Mouse (Mus musculus): ENCODE measurements around the gene Tnfaip8l1. TPM values are rescaled to one million over a fixed set of nuclear protein-coding genes. Genes with fewer than 3 reads are reported as not detected.

The Tnfaip8l1 gene
- polyA plus RNA-seq (2016; fragmentation: Nextera tagmentation; extraction: Ambion mirVana): 7.2 and 8.4 TPM in 2 replicates

DNA sequence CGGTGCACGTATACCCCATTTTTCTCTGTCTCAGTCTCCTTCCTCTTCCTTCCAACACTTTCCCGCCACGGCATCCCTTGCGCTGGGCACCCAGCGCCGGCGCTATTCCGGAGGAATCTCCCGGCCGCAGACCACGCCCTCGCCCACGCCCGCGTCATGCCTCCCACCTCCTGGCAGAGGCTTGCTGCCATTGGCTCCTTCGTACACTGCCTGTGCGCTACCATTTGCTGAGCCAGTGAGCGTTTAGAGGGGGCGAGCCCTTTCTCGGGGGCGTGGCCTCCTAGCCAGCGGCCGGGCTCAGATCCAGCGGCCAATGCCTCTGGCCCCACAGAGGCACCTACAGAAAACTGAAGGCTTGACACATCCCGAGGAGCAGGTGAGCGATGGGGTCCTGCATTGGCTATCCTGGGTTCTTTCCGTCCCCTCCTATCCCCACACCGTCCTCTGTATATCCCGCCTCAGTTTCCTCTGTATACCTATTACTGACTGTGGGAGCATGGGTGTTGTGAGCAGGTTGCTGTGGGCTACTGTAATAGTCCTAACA, at the start of gene Tnfaip8l1:
Tnfaip8l1 (plus strand) TSS at position 247 of the 544 bp plus-strand sequence.
- H3K4me1 ChIP-seq: peaks cover 25% of the 10 kb centered on the region
- H3K9me3 ChIP-seq (replicated peaks): no peaks in the 10 kb centered on the region
- DNase-seq (ENCODE audit: low spot score): peak; percentile 95
- peaks cover 40% of the 10 kb centered on the region for H3K27me3 ChIP-seq (ENCODE audit: low read depth, poor library complexity, severe bottlenecking)
- peak within 1 kb of the TSS; percentile 50 for H3K4me3 ChIP-seq
- no peaks in the 10 kb centered on the region for H3K36me3 ChIP-seq
- 1% methylated on average over 30 of the region's 30 CpGs for WGBS
- peak within 1 kb of the TSS; percentile 79 for H3K27ac ChIP-seq (replicated peaks)

DNA sequence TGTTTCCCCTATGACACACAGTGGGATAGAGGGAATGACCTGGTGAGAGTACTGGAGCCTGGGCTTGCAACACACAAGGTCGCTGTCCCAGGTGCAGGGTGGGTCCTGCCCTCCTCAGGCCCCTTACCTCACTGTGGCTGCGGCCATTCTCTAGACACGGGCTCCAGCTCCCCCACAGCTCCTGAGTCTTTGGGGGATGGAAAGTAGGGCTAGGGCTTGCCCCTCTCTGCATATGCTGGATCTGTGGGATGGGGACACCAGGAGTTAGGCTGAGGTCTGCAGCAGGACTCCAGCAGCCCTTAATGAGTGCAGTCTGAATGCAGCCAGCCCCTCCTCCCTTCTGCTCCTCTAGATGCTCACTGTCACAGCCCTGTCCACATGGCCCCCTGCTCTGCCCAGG, 49.5 kb upstream of the Tnfaip8l1 start:
- no peaks in the 10 kb centered on the region for H3K9me3 ChIP-seq (replicated peaks)
- 69% methylated on average over 3 of the region's 3 CpGs for WGBS
- H3K27ac ChIP-seq (replicated peaks): no peak overlapping the region
- peaks cover 17% of the 10 kb centered on the region for H3K4me1 ChIP-seq
- H3K36me3 ChIP-seq: no peaks in the 10 kb centered on the region
- H3K4me3 ChIP-seq: no peak overlapping the region
- DNase-seq (ENCODE audit: low spot score): no peak
- H3K27me3 ChIP-seq (ENCODE audit: low read depth, poor library complexity, severe bottlenecking): peaks cover 20% of the 10 kb centered on the region

DNA sequence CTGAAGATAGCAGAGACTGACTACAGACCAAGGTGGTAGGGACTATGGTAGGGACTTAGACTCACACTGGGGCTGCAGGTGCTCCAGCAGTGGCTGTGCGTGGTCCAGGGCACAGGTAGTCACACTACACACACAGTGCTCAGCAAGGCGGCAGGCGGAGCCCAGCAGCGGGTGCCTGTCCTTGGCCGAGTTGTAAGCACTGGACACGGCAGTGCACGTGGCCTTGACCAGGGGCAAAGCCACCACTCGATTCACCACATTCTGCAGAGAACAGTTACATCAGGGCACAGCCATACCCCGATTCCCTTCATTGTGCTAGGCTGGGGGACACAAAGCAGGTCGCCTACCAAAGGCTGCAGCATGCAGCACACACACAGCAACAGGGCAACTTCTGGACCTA, 46.1 kb upstream of the Tnfaip8l1 start:
- Histone ChIP-seq H3K9me3 (replicated peaks) (no peaks in the 10 kb centered on the region), H3K27ac (replicated peaks) (no peak overlapping the region), H3K4me3 (no peak overlapping the region), H3K36me3 (no peaks in the 10 kb centered on the region), H3K4me1 (peaks cover 30% of the 10 kb centered on the region), H3K27me3 (ENCODE audit: low read depth, poor library complexity, severe bottlenecking) (peaks cover 53% of the 10 kb centered on the region)
- no peak for DNase-seq (ENCODE audit: low spot score)
- 82% methylated on average over 10 of the region's 10 CpGs for WGBS

DNA sequence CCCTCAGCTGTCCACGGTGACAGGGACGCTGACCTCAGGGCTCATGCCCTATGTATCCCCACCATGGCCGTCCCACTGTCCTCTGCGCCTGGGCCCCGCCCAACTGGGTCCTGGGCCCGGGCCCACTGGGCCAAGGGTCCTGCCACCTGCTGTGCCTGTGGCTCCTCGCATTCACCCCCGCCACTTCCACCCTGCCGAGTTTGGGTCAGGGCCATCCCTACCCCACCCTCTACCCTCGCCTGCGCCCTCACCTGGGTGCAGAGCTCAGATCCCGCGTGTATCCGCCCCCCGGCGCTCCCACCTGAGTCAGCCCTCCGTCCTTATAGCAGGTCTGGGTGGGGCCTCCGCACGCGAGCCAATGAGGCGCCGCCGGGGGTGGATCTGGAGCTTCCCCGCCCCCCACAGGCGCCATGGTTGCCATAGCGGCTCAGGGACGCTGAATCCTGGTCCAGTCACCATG, 45.0 kb upstream of the Tnfaip8l1 start, which contains the start of gene Plin5:
Plin5 (minus strand) TSS at position 346 of the 460 bp plus-strand sequence.
- Histone ChIP-seq H3K4me1 (peaks cover 30% of the 10 kb centered on the region), H3K9me3 (replicated peaks) (peaks cover 6% of the 10 kb centered on the region), H3K27ac (replicated peaks) (0 out of 2 replicates have a peak within 1 kb of the TSS, but pooled peaks have one; percentile 14), H3K36me3 (no peaks in the 10 kb centered on the region), H3K4me3 (peak within 1 kb of the TSS; percentile 52), H3K27me3 (ENCODE audit: low read depth, poor library complexity, severe bottlenecking) (peaks cover 64% of the 10 kb centered on the region)
- DNase-seq (ENCODE audit: low spot score): peak; percentile 62
- 2% methylated on average over 27 of the region's 27 CpGs for WGBS

DNA sequence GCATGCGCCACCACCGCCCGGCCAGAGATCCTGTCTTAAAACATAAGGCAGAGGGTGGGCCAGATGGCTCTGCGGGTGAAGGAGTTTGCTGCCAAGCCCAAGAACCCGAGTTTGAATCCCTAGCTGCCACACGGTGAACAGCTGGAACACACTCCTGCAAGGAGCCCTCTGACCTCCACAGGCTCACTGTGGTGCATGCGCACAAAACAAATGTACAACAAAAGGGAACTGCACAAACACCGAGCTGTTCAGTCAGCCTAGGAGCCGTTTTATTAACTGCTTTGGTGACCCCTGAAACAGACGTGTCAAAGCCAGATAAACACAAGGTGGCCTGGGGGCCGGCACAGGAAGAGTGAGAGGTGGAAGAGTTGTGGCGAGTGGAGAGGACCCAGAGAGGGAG, 42.8 kb upstream of the Tnfaip8l1 start:
- H3K4me1 ChIP-seq: peaks cover 27% of the 10 kb centered on the region
- peaks cover 86% of the 10 kb centered on the region for H3K27me3 ChIP-seq (ENCODE audit: low read depth, poor library complexity, severe bottlenecking)
- 54% methylated on average over 12 of the region's 12 CpGs for WGBS
- H3K4me3 ChIP-seq: no peak overlapping the region; the same call in 1 of the 2 replicates
- 0 out of 2 replicates have a peak, but pooled peaks cover 3% of the 10 kb centered on the region for H3K36me3 ChIP-seq
- H3K27ac ChIP-seq (replicated peaks): no peak overlapping the region
- peaks cover 22% of the 10 kb centered on the region for H3K9me3 ChIP-seq (replicated peaks)
- no peak for DNase-seq (ENCODE audit: low spot score)

DNA sequence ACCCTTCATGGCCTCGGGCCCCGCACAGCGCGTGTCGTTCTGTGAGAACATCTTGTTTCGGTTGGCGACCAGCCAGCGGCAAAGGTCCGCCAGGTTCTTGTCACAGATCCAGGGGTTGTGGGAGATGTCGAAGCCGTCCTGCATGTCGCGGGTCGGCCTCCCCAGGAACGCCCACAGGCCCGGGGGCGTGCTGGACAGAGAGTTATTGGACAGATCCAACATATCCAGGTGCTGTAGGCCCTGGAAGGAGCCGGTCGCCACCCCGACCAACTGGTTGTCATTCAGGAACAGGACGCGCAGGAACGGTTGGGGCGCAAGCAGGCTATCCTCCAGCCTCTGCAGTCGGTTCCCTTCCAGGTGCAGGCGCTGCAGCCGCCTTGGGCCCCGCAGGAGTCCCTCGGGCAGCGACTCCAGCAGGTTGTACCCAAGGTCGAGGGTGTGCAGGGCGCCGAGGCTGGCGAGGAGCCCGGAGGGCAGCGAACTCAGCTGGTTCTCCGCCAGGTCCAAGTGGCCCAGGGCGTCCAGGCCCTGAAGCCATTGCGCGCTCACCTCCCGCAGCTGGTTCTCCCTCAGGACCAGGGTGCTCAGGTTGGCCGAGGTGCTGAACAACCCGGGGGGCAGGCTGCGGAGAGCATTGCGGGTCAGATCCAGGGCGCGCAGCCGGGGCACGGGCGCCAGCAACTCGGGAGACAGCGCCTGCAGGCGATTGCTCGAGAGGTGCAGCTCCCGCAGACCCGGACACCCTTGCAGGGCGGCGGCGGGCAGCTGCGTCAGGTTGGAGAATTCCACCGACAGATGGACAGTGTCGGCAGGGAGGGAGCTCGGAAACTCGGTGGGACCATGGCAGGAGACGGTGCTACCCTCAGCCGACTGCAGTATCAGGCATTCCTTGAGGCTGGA, 42.0 kb upstream of the Tnfaip8l1 start:
- no peak overlapping the region for H3K27ac ChIP-seq (replicated peaks)
- H3K9me3 ChIP-seq (replicated peaks): peaks cover 22% of the 10 kb centered on the region
- peaks cover 94% of the 10 kb centered on the region for H3K27me3 ChIP-seq (ENCODE audit: low read depth, poor library complexity, severe bottlenecking)
- no peak for DNase-seq (ENCODE audit: low spot score)
- H3K4me3 ChIP-seq: peak overlapping the region; percentile 26
- H3K4me1 ChIP-seq: peaks cover 31% of the 10 kb centered on the region
- H3K36me3 ChIP-seq: 0 out of 2 replicates have a peak, but pooled peaks cover 3% of the 10 kb centered on the region
- WGBS: 9% methylated on average over 66 of the region's 66 CpGs

DNA sequence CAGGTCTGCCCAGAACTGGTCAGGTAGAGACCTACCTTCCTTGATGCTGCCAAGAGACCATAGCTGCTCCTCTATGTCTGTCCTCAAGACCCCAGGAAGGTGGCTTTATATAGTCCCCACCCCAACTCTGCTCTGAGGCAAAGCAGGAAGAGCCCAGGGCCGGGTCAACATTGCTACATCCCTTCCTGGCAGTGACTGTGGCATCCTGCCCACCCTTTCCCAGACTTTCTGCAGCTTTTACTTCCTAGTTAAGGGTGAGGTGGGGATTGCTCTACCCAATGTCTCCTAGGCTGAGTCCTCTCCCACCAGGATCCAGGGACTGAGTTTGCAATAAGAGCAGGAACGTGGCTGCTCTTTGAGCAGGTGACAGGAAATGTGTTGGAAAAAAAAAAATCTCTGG, 40.5 kb upstream of the Tnfaip8l1 start, which contains the start of gene Lrg1:
Lrg1 (minus strand) TSS at position 176 of the 400 bp plus-strand sequence.
- WGBS: 70% methylated on average over 2 of the region's 2 CpGs
- H3K4me3 ChIP-seq: no peak within 1 kb of the TSS; the same call in 1 of the 2 replicates
- H3K4me1 ChIP-seq: peaks cover 31% of the 10 kb centered on the region
- H3K27ac ChIP-seq (replicated peaks): no peak within 1 kb of the TSS
- H3K36me3 ChIP-seq: 0 out of 2 replicates have a peak, but pooled peaks cover 3% of the 10 kb centered on the region
- peaks cover 89% of the 10 kb centered on the region for H3K27me3 ChIP-seq (ENCODE audit: low read depth, poor library complexity, severe bottlenecking)
- H3K9me3 ChIP-seq (replicated peaks): peaks cover 22% of the 10 kb centered on the region
- DNase-seq (ENCODE audit: low spot score): no peak

DNA sequence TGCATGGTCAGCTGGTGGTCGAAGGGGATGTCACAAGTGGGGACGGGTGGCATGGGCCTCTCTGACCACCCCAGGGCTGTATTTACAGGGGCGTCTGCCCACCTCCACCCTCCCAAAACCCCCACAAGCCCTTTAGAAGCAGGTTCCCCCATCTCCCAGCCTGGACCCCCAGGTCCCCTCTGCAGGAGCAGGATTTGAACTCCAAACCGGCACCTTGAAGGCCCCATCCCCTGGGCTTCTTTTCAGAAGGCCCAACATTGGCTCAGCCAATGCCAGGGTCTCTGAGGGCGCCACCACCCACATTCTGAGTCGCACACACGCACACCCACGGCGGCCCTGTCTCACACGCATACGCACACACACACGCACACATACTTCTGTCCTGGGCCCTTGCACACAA, 39.1 kb upstream of the Tnfaip8l1 start:
- Histone ChIP-seq H3K4me1 (peaks cover 24% of the 10 kb centered on the region), H3K9me3 (replicated peaks) (peaks cover 22% of the 10 kb centered on the region), H3K36me3 (0 out of 2 replicates have a peak, but pooled peaks cover 7% of the 10 kb centered on the region), H3K27ac (replicated peaks) (no peak overlapping the region), H3K27me3 (ENCODE audit: low read depth, poor library complexity, severe bottlenecking) (peaks cover 78% of the 10 kb centered on the region), H3K4me3 (no peak overlapping the region)
- 88% methylated on average over 12 of the region's 12 CpGs for WGBS
- no peak for DNase-seq (ENCODE audit: low spot score)

DNA sequence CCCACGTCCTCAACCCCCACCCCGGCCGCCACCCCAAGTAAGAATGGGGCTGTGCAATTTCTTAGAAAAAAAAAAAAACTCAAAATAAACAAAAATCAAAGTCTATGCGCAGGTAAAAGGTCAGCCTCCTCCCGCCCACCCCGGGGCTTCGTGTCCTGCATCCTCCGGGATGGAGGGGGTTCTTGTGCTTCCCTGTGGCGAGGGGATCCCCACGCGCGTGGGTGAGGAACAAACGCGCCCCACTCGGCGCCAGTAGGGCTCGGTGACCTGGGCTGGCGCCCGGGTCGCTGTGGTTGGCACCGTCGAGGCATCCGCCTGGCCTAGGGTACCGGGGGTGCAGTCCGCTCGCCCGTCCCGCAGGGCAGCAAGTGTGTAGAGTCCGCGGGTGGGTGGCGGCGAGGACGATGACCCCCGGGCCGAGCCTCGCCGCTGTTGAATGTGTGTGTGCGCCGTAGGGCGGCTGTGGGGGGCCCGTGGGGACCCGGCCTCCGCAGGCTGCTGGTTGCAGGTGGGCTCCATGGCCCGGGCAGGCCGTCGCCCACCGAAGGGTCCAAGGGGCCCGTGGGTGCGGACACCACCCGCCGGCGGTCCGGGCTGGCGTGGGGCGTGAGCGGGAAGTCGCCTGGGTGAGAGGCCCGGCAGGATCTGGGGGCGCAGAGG, 38.5 kb upstream of the Tnfaip8l1 start:
- 48% methylated on average over 54 of the region's 59 CpGs for WGBS
- H3K36me3 ChIP-seq: 0 out of 2 replicates have a peak, but pooled peaks cover 7% of the 10 kb centered on the region
- H3K4me1 ChIP-seq: peaks cover 24% of the 10 kb centered on the region
- peaks cover 71% of the 10 kb centered on the region for H3K27me3 ChIP-seq (ENCODE audit: low read depth, poor library complexity, severe bottlenecking)
- no peak for DNase-seq (ENCODE audit: low spot score)
- H3K9me3 ChIP-seq (replicated peaks): peaks cover 22% of the 10 kb centered on the region
- H3K4me3 ChIP-seq: peak overlapping the region; percentile 53
- H3K27ac ChIP-seq (replicated peaks): peak overlapping the region; percentile 66

DNA sequence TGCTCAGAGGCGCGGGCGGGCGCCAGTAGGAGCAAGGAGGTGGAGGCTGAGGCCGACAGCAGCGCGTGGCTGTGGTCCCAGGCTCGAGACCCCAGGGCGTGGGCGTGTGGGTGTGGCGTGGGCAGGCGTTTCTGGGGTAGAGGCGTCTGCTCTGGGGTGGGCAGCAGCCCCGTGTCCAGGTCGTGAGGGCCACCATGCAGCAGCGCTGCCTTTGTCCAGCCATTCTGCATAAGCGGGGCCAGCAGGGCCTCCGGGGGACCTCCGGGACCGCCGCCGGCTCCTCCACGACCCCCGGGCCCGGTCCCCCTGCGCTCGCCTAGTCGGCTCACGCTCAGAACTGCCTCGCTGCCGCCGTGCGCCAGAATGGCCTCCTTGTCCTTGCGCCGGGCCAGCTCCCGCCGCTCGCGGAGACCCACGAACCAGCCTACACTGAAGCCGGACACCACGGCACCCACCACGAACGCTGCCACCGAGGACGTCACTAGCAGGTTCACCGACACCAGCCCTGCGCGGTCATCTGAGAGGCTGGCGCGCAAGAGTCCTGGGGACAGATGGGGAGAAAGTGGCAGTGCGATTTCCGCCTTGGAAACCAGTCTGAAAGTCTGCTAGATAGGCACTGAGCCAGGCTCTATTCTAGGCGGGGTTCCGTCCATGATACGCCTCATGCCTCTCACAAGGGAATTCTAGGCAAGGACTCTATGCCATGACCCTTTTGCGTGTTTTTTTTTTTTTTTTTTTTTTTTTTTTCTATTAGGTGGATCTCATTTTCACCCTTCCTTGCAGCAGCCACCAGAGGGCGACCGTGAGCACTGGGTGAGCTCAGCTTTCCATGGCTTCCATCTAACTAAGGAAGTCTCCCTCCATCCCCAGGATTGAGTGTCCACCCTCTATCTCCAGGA, 37.7 kb upstream of the Tnfaip8l1 start:
- Histone ChIP-seq H3K9me3 (replicated peaks) (peaks cover 22% of the 10 kb centered on the region), H3K27me3 (ENCODE audit: low read depth, poor library complexity, severe bottlenecking) (peaks cover 63% of the 10 kb centered on the region)
- peak; percentile 58 for DNase-seq (ENCODE audit: low spot score)

DNA sequence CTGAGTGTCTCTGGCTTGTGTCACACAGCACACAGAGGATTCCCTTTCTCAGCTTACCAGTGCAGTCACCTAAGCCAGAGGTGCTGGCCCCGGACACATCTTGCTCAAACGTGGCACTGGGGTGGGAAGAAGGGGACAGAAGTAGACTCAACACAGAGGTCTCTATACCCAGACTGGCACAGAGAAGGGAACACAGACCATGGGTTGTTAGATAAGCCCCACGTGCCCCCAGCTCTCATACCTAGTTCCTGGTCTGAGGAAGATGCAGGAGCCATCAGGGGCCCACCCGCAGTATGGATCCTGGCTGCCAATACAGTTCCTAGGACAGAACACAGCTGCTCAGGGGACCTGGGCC, 37.0 kb upstream of the Tnfaip8l1 start:
- Histone ChIP-seq H3K4me3 (no peak overlapping the region), H3K4me1 (peaks cover 17% of the 10 kb centered on the region), H3K36me3 (0 out of 2 replicates have a peak, but pooled peaks cover 7% of the 10 kb centered on the region), H3K27ac (replicated peaks) (no peak overlapping the region), H3K9me3 (replicated peaks) (peaks cover 22% of the 10 kb centered on the region), H3K27me3 (ENCODE audit: low read depth, poor library complexity, severe bottlenecking) (peaks cover 57% of the 10 kb centered on the region)
- 84% methylated on average over 4 of the region's 4 CpGs for WGBS
- no peak for DNase-seq (ENCODE audit: low spot score)

More for the DNA sequence above, 37.7 kb upstream of the Tnfaip8l1 start:
- H3K4me1 ChIP-seq: peaks cover 23% of the 10 kb centered on the region
- H3K36me3 ChIP-seq: 0 out of 2 replicates have a peak, but pooled peaks cover 7% of the 10 kb centered on the region
- peak overlapping the region; percentile 66 for H3K27ac ChIP-seq (replicated peaks)
- WGBS: 13% methylated on average over 59 of the region's 59 CpGs
- H3K4me3 ChIP-seq: peak overlapping the region; percentile 53

Measured in midbrain, embryonic 10.5 days (tissue).